Mouse (Mus musculus): ENCODE measurements around the gene Tmem87b.
A peak's percentile ranks its signal among the peaks of the same experiment; 100 is the strongest.

The Tmem87b gene

DNA sequence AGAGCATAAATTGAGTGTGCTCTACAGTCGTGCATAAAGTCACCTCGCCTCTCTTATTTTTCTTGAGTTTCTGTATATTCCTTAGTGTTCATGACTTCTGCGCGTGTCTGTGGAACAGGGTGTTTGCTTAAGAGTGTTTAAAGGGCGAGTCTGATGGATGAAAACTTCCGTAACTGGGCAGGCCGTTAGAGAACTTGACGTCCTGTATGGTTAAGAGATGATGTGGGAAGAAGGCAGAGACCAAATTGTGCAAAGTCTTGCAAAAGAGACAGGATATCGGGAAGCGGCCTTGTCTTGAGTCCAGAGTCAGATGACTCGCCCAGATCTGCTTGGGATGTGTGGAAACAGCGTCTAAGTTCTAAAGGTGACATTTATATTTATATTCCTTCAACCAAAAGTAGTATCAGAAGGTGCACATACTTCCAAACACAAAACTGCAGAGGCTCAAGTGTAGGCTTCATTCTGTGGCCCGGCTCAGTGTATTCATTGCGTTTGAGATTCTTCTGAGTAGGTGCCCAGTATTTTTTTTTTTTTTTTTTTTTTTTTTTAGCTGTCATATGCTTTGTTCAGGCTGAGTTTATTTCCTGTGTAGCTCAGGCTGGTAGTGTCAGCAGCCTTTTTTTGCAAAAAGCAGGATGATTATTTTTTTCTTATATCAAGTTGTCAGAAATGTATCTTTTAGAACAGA is 1.2 kb downstream of the Tmem87b start:
- peak; percentile 39 to 84 for DNase-seq (ENCODE audit: inconsistent age in 2 of 2, low spot score in 1 of 2)

DNA sequence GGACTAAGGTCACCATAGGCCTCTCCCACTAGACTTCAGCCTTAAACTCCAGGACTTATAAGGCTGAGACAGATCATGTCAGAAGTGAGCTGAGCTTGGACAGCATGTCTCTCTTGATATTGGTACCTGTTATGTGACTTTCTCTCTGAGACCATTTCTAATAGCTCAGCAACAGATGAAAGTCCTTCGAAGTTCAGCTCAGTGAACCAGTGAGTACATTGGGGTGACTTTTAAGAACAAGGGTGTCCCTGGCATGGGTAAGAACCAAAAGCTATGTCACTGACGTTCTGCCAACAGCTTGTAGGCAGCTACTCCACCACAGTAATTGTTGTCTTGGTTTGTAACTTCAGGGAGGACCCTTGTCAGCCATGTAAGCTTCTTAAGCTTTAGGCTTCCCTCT is 2.7 kb downstream of the Tmem87b start:
- DNase-seq (ENCODE audit: inconsistent age in 2 of 2, low spot score in 1 of 2): no peak

DNA sequence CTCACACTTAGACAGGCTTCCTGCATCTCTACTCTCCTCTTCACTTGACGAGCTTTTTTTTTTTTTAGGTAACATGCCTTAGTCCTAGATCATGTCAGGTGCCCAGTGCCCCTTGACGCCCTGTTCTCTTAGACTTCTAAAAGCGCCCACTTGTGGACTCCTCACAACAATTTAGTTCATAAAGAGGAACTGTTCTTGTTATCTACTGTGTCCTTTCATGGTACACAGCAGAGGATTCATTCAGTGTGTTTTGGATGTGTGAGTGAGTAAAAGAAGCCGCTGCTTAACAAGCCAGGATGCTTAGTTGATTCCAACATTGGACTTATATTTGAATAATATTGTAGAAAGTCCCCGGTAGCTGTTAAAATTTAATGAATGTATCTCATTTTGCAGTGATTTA is 6.0 kb downstream of the Tmem87b start:
- DNase-seq (ENCODE audit: inconsistent age in 2 of 2, low spot score in 1 of 2): no peak

DNA sequence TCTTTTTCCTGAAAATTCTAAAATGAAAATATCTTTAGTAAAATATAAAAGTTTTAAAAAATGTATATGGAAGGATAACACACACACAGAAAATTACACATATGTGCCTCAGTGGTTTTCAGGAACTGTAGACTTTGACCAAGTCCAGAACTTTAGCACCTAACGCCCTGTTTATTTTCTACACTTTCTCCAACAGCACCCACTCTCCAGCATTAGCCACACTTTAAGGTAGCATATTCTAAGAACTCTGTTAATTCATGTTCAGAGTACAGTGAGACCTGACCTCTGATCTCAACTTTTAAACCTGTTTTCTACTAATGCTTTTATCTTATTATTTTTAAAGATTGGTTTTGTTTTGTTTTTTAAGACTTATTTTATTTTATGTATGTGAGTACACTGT is 9.9 kb downstream of the Tmem87b start:
- no peak for DNase-seq (ENCODE audit: inconsistent age in 2 of 2, low spot score in 1 of 2)

DNA sequence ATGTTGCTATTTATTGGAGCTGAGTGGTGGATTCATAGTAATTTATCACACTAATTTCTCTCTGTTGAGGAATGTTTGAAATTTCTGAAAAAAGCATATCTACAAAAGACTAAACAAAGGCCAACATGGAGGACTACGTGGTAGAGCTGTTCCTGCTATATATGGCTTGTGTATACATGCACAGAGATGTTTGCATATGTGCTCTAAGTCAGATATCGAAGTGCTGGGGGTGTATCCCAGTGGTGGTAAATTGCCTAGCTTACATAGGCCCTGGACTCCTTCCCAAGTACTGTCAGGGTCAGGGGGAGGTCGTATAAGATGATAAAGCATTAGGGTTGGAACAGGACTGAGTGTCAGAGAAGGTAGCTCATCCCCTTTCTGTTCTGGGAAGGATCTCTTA is 14.7 kb downstream of the Tmem87b start:
- DNase-seq (ENCODE audit: inconsistent age in 2 of 2, low spot score in 1 of 2): no peak

DNA sequence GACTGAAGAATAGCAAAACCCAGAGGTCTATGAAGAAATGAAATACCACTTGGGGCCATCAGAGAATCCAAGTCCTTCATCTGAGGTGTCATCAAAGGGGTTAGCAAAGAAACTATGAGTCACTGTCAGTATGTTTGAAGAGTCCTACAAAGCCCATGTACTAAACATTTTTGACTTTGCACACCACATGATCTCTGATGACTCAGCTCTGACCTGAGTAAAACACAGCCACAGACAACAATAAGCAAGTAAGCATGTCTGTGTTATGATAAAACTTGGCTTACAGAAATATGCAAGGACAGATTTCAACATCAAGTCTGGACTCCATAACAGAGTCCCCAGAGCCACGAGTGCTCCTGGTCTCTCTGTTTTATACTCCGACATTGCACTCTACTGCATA is 15.1 kb downstream of the Tmem87b start:
- peak in 1 of 2 experiments; percentile 61 for DNase-seq (ENCODE audit: inconsistent age in 2 of 2, low spot score in 1 of 2)

DNA sequence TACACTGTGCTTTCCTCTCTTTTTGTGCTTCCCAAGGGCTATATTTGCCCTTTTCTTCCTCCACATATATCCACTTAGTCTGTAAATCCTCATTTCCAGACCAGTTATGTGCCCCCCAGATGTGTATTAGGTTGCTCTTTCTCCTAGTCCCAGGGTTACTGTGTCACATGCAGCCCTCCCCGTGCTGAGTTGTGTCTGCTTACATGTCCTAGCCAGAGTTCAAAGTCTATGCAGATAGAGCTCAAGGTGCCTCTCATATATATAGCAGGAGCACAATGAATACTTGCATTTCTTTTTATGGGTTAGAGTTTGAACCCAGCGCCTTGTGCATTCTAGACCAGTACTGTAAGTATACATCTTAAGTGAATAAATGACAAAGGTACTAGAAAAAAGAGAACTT is 15.5 kb downstream of the Tmem87b start:
- no peak for DNase-seq (ENCODE audit: inconsistent age in 2 of 2, low spot score in 1 of 2)

DNA sequence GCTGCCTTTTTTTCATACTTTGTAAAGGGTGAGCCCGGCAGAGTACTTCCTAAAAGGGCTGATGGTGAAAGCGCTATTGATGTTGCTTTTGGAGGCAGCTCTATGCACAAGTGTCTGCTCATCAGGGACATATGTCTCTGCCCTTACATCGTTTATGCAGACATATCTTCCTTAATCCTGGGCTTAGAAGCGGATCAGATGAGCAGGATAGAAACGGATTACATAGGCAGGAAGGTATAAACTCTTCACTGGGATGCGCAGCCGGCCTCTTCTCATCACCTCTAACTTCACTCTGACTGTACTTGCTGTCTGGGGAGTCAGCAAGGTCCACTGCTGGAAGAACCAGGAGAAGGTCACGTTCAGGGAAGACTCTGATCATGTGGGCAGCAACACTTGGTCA is 19.6 kb downstream of the Tmem87b start:
- DNase-seq (ENCODE audit: inconsistent age in 2 of 2, low spot score in 1 of 2): no peak

DNA sequence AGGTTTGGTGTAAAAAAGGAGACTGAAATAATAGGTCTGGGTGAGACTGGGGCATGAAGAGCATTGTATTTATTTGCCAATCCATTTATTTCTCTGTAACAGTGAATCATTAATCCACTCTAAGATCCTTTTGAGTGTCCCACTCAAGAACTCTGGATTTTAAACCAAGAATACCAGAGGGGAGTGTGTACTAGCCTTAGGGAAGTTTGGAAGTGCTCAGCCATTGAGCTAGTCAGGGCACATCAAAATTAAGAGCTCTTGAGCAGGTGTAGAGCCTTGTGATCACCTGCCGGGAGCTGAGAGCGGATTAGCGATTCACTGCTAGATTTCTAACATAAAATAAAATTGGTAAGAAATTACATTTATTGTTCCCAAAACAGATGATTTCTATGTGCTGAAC is 20.7 kb downstream of the Tmem87b start:
- no peak for DNase-seq (ENCODE audit: inconsistent age in 2 of 2, low spot score in 1 of 2)

DNA sequence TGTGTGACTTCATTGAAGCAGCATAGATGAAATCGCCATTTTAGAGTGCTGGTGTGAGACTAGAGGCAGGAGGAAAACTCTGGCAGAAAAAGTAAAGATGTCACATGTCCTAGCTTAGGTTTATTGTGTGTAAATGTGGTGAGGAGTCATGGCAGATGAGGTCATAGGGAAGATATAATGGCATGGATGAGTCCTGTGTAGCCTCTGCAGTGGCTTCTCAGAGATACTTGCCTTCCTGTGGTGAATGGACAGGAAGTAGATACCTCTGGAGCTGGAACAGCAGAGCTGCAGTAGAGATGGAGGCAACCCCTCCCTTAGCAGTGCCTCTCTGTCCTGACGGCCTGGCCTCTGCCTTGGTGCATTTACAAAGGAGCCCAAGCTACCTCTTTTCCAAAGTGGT is 21.6 kb downstream of the Tmem87b start:
- no peak for DNase-seq (ENCODE audit: inconsistent age in 2 of 2, low spot score in 1 of 2)

DNA sequence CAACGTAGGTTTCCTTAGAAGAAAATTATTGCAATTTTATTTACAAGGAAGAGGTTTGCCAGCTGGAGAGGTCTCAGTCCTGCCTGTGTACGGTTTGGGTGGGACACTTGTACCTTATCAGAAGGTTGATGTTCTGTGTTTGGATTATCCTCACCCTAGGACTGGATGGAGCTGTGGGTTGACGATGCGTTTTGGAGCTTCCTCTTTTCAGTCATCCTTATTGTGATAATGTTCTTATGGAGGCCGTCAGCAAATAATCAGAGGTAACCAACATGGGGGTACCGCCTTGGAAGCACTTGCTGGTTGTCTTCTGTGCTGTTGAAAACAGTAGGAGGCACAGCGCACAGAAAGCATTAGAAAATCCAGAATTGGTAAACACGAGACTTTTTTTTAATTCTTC is 24.5 kb downstream of the Tmem87b start:
- no peak for DNase-seq (ENCODE audit: inconsistent age in 2 of 2, low spot score in 1 of 2)

DNA sequence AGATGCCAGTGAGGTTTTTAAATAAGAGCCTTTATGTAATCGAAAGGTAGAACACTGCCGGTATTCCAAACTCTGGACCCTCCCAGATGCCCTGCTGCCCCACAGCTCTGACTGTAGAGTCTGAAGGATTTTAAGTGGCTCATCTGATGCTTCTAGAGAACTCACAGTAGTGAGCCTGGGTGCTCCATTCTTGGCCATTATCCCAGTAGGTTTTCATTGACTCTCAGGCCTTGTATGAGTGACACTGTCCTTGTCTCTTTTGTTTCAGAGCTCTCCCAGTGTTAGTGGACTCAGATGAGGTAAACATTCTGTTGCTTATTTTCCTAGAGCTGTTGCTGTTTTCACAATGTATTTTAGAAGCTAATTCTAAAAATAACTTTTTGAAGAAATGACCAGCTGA is 32.1 kb downstream of the Tmem87b start:
- no peak for DNase-seq (ENCODE audit: inconsistent age in 2 of 2, low spot score in 1 of 2)

DNA sequence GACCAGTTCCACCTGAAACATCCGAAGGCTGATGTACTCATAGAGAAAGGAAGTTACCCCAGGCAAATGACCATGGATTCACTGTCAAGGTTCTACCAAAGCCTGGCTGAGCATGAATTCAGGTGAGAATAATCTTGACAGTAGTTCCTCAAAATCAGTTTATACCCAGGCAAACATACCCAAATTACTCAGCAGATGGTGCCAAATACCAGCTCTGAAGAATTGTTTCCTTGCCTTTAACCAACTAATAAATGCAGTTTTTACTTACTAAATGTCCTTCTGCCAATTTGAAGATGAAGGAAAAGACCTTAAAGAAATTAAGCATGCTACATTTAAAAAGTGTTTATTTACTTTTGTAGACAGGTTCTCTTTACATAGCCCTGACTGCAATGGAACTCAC is 38.8 kb downstream of the Tmem87b start:
- no peak for DNase-seq (ENCODE audit: inconsistent age in 2 of 2, low spot score in 1 of 2)

DNA sequence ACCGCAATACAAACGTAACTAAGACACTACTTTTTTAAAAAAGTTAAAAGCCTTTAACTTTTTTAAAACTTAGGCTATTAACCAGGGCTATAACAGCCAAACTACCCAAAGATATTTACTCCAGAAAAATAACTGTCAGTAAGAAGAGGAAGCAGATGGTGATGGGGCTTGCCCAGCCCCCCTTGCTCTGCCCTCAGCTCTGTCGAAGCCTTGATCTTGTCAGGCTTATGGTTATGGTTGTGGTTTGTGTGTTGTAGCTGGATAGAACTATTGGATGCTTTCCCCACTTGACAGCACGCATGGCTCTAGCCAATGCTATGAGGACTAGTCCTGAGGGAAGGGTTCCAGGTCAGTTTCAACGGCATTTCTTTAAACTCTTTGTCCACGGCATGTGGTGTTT is 41.0 kb downstream of the Tmem87b start:
- no peak for DNase-seq (ENCODE audit: inconsistent age in 2 of 2, low spot score in 1 of 2)

DNA sequence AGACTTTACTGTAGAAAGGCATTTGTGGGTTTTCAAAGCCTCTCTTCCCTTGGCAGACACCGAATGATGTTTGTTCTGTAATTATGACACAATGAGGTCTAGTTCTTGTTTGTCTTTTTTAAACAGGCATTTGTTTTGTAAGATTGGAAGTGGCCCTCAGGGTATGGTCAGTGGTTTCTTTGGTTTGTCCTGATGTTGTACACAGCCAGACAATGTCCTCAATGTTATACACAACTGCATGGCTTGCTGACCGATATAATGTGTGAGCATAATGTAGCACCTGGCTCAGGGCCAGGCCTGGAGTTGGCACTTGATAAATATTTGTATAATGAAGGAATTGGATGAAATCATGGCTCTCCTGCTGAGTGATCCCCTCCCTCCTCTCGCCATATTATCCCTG is 41.9 kb downstream of the Tmem87b start:
- no peak for DNase-seq (ENCODE audit: inconsistent age in 2 of 2, low spot score in 1 of 2)

DNA sequence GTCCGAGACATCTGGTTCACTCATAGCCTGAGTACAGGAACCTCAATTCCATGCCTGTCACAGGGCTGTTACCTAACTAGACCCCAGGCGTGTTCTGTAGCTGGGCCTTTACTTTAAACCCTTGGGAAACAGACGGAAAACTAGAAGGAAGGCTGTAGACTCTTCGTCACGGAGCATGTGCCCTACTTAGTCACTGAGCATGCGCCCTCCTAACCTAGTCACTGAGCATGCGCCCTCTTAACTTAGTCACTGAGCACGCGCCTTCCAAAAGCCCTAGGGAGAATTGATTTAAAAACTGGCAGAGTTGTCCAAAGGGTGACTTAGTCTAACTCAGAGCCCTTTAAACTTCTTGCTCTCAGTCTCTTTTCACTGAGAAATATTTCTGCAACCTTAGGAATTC is 44.7 kb downstream of the Tmem87b start, which contains the start of gene Fbln7:
Fbln7 (plus strand) TSS at position 346 of the 400 bp plus-strand sequence.
- no peak for DNase-seq (ENCODE audit: inconsistent age in 2 of 2, low spot score in 1 of 2)

DNA sequence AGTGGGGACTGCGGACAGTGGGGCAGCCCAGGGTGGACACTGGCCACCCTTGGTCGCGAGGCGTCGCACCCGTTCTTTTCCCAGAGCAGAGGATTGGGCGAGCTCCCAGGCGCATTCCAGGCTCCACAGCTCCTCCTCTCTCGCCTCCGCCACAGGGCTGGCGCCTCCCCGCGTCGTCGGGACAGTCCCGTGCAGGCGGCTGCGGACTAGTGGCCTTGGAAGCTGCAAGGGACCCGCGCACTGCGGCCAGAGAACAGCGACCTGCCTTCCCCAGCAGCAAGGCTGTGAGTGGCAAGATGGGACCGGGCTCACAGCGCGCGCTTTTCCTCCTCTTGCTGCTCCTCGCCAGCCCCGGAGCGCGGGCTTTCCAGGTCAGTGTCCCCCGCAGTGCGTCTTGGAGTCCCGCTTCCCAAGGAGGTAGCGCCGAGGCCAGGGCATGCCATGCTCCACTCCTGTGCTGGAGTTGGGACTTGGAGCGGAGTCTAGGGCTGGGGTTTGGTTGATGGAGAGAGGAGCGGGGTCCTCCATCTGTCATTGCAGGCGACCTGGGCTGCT is 45.9 kb downstream of the Tmem87b start:
- peak; percentile 53 to 79 for DNase-seq (ENCODE audit: inconsistent age in 2 of 2, low spot score in 1 of 2)

DNA sequence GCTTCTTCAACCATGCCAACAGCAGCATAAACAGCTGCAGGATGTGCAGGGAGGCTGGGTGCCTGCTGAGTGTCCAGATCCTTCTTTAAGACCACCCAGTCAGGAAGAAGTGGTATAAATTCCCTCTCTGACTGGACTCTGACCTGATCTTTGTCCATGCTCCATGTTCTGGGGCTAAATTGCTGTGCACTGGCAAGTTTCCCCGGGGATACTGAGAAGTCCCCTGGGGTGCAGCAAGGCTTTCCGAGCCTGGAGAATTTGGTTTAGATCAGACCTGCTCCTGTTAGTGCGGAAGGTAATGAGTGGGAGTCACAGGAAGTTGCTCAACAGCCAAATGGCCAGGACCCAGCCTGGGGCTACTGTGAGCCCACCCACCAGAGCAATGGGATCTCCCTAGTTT is 47.1 kb downstream of the Tmem87b start:
- no peak for DNase-seq (ENCODE audit: inconsistent age in 2 of 2, low spot score in 1 of 2)

DNA sequence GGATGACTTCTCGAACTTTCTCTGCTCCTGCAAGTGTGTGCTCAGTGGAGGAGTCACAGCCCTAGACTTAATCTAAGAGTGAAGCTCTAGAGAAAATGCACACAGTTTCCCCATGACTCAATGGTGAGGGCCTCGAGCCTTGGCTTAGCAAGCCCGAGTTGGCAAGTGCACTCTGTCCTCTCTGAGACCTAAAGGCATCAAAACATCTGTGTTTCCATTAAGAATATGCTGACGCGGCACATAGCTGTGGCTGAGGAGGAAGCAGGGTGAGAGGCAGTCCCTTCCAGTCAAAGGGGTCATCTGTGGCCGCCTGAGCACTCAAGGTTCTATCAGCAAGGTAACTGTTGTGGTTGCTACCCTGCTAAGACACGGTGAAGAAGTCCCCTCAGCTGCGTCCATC is 53.7 kb downstream of the Tmem87b start:
- no peak for DNase-seq (ENCODE audit: inconsistent age in 2 of 2, low spot score in 1 of 2)

DNA sequence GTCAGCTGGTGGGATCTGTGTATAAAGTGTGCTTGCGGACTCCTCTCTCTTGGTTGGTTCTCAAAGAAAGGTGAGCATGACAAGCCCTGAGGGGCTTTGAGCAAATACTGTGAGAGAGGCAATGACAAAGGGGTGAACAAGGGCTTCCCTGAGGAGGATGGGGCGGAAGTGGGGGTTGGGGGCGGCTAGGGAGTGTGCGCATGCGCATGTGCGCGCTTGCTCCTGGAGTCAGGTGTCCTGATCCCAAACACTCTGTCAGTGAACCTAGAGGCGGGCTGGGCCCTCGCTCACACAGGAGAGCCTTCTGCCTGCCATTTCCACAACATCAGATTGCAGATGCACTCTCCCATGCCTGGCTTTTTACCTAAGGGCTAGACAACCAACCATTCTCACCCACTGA is 54.3 kb downstream of the Tmem87b start:
- no peak for DNase-seq (ENCODE audit: inconsistent age in 2 of 2, low spot score in 1 of 2)

DNA sequence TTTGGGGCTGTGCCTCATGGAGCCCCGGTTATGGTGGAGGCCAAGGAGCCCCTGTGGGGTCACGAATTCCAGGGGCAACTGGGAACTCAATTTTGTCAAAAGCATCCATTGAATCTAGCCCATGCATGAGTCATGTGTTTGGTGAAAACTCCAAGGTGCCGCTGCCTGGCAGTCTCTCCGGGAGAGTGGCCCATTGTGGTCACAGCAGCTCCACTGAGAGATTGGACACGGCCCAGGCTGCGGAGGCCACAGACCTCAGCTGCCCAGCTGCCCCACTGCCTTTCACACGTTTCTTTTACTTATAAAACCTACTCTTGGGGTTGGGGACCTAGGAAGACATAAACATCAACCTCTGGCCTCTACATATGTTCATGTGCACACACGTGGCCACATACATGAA is 57.6 kb downstream of the Tmem87b start:
- DNase-seq (ENCODE audit: inconsistent age in 2 of 2, low spot score in 1 of 2): no peak

DNA sequence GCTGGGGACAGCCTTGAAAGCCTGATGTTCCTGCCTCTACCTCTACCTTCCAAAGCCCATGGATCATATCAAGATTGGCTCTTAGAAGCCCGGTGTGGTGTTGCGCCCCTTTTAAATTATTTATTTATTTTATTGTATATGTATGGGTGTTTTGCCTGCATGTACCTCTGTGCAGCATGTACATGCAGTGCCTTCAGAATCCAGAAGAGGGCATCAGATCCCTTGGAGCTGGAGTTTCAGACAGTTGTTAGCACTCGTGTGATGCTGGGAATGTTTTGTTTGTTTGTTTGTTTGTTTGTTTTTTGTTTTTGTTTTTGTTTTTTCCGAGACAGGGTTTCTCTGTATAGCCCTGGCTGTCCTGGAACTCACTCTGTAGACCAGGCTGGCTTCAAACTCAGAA is 63.3 kb downstream of the Tmem87b start:
- DNase-seq (ENCODE audit: inconsistent age in 2 of 2, low spot score in 1 of 2): no peak

DNA sequence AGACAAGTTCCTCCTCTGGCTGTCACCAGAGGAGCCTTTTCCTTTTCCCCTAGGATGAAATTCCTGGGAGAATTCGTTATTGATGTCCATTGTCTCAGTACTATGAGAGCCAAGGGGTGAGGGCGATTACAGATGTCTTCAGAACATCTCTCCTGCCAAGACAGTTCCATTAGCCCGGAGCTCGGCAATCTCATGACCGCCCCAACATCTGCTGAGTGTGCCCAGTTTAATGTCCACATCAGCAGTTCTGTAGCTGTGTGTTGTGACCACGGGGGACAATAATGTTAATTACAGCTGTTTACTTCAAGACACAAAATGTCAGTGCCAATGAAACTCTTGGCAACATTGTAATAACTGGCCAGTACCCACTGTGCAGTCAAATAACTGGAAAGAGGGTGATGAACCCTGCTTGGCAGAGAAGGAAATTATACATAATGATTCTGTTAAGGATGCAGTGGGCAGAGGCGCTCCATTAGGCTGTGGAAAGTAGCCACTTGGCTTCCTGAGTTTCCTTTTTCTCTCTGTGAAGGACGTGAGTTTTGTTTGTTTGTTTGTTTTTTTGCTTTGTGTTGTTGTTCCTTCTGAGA is 67.4 kb downstream of the Tmem87b start:
- no peak for DNase-seq (ENCODE audit: inconsistent age in 2 of 2, low spot score in 1 of 2)
